Mouse (Mus musculus) hindbrain, embryonic 16.5 days (tissue): ENCODE data around the gene Slc6a20b. TPM values are rescaled to one million over a fixed set of nuclear protein-coding genes. Genes with fewer than 3 reads are reported as not detected.

Source experiments
- ATAC-seq: fragments of 200-750 bp; cut with Nextera tagmentation; 2 replicates; pipeline ENCODE4 v1.8.0; 2017; ENCODE audit warnings: moderate TSS enrichment, moderate library complexity
- H3K27ac ChIP-seq: fragments of 300-500 bp; sonication (generic); 2 replicates; pipeline ENCODE4 v1.5.1; 2014; ENCODE audit warnings: low read depth, mild to moderate bottlenecking, control low read depth, low read length, moderate library complexity
- H3K27me3 ChIP-seq: fragments of 300-500 bp; sonication (generic); replicated peaks from 2 replicates; pipeline ENCODE4 v1.6.1; 2014; ENCODE audit warnings: low read length; ENCODE audit not compliant: control insufficient read depth, insufficient read depth
- H3K36me3 ChIP-seq: fragments of 300-500 bp; sonication (generic); 2 replicates; pipeline ENCODE4 v1.6.1; 2014; ENCODE audit warnings: mild to moderate bottlenecking, low read length, moderate library complexity, mixed read lengths; ENCODE audit not compliant: control insufficient read depth, insufficient read depth
- H3K4me1 ChIP-seq: fragments of 300-500 bp; sonication (generic); 2 replicates; pipeline ENCODE4 v1.6.1; 2014; ENCODE audit warnings: low read depth, low read length; ENCODE audit not compliant: control insufficient read depth, insufficient read depth
- H3K4me2 ChIP-seq: fragments of 300-500 bp; sonication (generic); 2 replicates; pipeline ENCODE4 v1.6.1; 2014; ENCODE audit warnings: mild to moderate bottlenecking, low read length, control low read depth, moderate library complexity
- H3K4me3 ChIP-seq: fragments of 300-500 bp; sonication (generic); 2 replicates; pipeline ENCODE4 v1.5.1; 2014; ENCODE audit warnings: mild to moderate bottlenecking, low read length, control low read depth, moderate library complexity
- H3K9ac ChIP-seq: fragments of 300-500 bp; sonication (generic); 2 replicates; pipeline ENCODE4 v1.6.1; 2014; ENCODE audit warnings: low read depth, mild to moderate bottlenecking, control low read depth, low read length, moderate library complexity
- H3K9me3 ChIP-seq: fragments of 300-500 bp; sonication (generic); 2 replicates; pipeline ENCODE4 v1.6.1; 2014; ENCODE audit warnings: mild to moderate bottlenecking, low read length, moderate library complexity; ENCODE audit not compliant: control insufficient read depth
- WGBS: fragments of 180-500 bp; shearing (Covaris S2); extraction: QIAGEN DNeasy Blood & Tissue Kit; methylation state at CpG from one replicate; pipeline ENCODE4 v1.1.7; 2014; 5-methylcytosine and 5-hydroxymethylcytosine counted together
- polyA plus RNA-seq: library from polyadenylated mRNA; unstranded; fragments of >200 nt; fragmentation: Nextera tagmentation; extraction: Ambion mirVana; gene quantifications from 2 replicates; pipeline ENCODE4 v1.2.1, GENCODE M21; 2015

The Slc6a20b gene
- polyA plus RNA-seq, 1 experiment from 2014 or later = 0.39 TPM

- H3K27me3 ChIP-seq = no peaks in the 10 kb centered on the region
- 96% methylated on average over 1 of the region's 1 CpGs for WGBS
- no peaks in the 10 kb centered on the region for H3K4me1 ChIP-seq
- no peaks in the 10 kb centered on the region for H3K36me3 ChIP-seq
- H3K4me3 ChIP-seq = no peak overlapping the region
- no peak overlapping the region for H3K4me2 ChIP-seq
- H3K9me3 ChIP-seq = no peaks in the 10 kb centered on the region
- no peak overlapping the region for H3K27ac ChIP-seq
- no peak overlapping the region for H3K9ac ChIP-seq
- no peak for ATAC-seq
Observed at GRCm38 (mm10) chr9:123601529-123601928, 30.8 kb downstream of the Slc6a20b start.

GRCm38 (mm10) chr9:123597376-123597775, 35.0 kb downstream of the Slc6a20b start:
- no peak overlapping the region for H3K4me3 ChIP-seq
- H3K27me3 ChIP-seq = no peaks in the 10 kb centered on the region
- no peak overlapping the region for H3K27ac ChIP-seq
- no peaks in the 10 kb centered on the region for H3K4me1 ChIP-seq
- H3K4me2 ChIP-seq = no peak overlapping the region
- WGBS = 98% methylated on average over 2 of the region's 2 CpGs
- H3K9me3 ChIP-seq = no peaks in the 10 kb centered on the region
- ATAC-seq = no peak
- H3K36me3 ChIP-seq = peaks cover 4% of the 10 kb centered on the region; the same call in 1 of the 2 replicates
- H3K9ac ChIP-seq = no peak overlapping the region

DNA sequence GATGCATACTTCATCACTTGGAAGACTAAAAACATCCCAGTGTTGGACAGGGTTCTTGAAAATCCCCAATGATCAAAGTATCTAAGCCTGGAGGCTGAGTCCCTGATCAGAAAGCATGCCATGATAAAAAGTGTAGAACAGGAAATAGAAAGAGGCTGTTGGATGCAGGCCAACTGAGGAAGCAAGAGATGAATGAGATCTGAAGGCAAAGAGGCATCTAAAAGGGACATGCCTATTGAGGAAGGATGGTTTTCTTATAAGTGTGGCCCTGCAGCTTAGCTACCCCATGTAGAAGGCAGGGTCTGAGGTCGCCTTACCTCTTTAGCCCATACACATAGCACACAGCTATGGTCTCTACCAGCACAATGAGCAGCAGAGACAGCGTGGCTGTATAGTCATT, 35.5 kb downstream of the Slc6a20b start:
- Histone ChIP-seq H3K9me3 (no peaks in the 10 kb centered on the region), H3K27me3 (no peaks in the 10 kb centered on the region), H3K36me3 (peaks cover 4% of the 10 kb centered on the region; the same call in 1 of the 2 replicates), H3K9ac (no peak overlapping the region), H3K4me1 (no peaks in the 10 kb centered on the region), H3K4me2 (no peak overlapping the region), H3K4me3 (no peak overlapping the region), H3K27ac (no peak overlapping the region)
- 93% methylated on average over 2 of the region's 2 CpGs for WGBS
- ATAC-seq = no peak

DNA sequence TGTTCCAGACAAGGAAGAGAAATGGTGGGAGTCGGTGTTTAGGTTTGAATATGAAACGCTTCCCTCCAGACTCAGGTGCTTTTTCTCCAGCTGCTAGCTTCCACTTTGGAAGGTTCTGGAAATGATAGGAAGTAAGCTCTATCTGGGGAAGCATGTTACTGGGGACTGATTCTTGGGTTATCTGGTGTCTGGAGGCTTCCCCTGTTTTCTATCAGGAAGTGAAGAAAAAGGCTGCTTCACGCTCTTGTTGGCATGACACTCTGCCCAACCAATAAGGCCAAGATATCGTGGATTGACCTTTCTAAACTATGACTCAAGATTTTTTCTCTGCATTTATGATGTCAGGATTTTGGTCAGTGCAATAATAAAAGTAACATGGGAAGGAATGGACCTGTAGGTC, 37.2 kb downstream of the Slc6a20b start:
- 93% methylated on average over 4 of the region's 4 CpGs for WGBS
- H3K27ac ChIP-seq = no peak overlapping the region
- H3K9ac ChIP-seq = no peak overlapping the region
- H3K4me1 ChIP-seq = no peaks in the 10 kb centered on the region
- ATAC-seq = no peak
- H3K4me2 ChIP-seq = no peak overlapping the region
- H3K27me3 ChIP-seq = no peaks in the 10 kb centered on the region
- no peaks in the 10 kb centered on the region for H3K9me3 ChIP-seq
- peaks cover 8% of the 10 kb centered on the region for H3K36me3 ChIP-seq
- no peak overlapping the region for H3K4me3 ChIP-seq

DNA sequence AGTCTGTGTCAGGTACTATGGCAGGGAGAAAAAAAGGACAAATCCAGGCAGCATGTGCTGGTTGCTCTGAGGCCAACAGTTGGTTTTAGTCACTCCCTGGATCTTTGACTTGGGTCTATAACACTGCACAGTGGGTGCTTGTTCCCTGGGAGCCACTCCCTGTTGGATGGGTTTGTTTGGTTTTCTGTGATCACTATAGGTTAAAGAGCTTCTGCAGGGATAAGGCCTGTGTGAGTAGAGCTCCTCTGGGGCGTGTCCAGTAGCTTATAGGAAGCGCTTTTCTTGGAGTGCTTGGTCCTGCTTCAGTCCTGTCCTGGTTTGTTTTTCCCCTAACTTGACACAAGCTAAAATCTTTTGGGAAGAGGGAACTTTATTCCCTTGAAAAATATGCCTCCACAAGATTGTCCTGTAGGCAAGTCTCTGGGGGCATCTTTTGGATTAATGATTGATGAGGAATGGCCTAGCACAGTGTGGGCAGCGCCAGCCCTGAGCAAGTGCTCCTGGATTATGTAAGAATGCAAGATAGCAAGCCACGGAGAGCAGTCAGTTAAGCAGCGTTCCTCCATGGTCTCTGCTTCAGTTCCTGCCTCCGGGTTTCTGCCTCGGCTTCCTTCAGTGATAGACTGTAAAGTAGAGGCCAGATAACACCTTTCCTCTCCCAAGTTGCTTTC, 43.0 kb downstream of the Slc6a20b start:
- H3K36me3 ChIP-seq = peaks cover 13% of the 10 kb centered on the region
- H3K4me2 ChIP-seq = no peak overlapping the region
- no peaks in the 10 kb centered on the region for H3K27me3 ChIP-seq
- no peak overlapping the region for H3K4me3 ChIP-seq
- H3K9ac ChIP-seq = no peak overlapping the region
- no peak for ATAC-seq
- no peak overlapping the region for H3K27ac ChIP-seq
- no peaks in the 10 kb centered on the region for H3K9me3 ChIP-seq
- no peaks in the 10 kb centered on the region for H3K4me1 ChIP-seq
- WGBS = 93% methylated on average over 7 of the region's 7 CpGs

DNA sequence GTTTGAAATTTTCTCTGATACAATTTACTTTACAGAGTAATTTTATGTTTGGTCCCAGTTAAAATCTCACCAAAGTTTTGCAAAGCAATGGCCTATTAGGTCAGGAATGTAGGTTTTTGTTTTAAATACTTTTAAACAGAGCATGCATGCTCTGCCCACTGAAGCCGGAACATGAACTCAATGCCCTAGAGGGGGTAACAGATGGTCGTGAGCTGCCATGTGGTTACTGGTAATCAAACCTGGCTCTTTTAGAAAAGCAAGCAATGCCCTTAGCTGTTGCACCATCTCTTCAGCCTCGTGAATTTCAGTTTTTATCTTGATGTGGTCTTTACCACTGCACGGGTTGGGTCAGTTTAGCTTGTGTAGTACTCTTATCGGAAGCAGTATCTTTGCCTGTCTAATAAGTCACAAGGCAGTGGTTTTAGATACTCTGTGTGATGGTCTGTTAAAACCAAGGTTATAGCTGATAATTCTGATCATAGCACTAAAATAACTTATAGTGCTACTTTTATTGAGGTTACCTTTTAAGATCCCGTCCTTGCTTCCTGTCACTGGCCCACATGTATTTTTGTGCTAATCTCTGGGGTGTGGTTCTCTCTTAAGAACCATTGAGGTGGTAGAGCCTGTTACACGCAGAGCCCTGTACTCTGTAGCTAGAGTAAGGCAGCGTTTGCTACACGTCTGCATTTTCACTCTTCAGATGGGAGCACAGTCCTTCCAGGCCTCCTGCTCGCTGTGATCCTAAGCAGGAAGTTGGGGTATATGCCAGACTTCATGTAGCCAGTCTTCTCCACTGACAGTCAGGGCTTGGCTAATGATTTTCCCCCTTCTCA, 54.8 kb downstream of the Slc6a20b start:
- H3K36me3 ChIP-seq = peaks cover 12% of the 10 kb centered on the region
- no peak overlapping the region for H3K4me3 ChIP-seq
- no peak for ATAC-seq
- H3K4me2 ChIP-seq = no peak overlapping the region
- WGBS = 81% methylated on average over 10 of the region's 10 CpGs
- H3K4me1 ChIP-seq = no peaks in the 10 kb centered on the region
- H3K9ac ChIP-seq = no peak overlapping the region
- no peak overlapping the region for H3K27ac ChIP-seq
- H3K27me3 ChIP-seq = no peaks in the 10 kb centered on the region
- H3K9me3 ChIP-seq = no peaks in the 10 kb centered on the region

GRCm38 (mm10) chr9:123554599-123554998, 77.8 kb downstream of the Slc6a20b start:
- H3K36me3 ChIP-seq = peaks cover 30% of the 10 kb centered on the region
- no peaks in the 10 kb centered on the region for H3K4me1 ChIP-seq
- H3K4me3 ChIP-seq = no peak overlapping the region
- 9% methylated on average over 3 of the region's 3 CpGs for WGBS
- no peak for ATAC-seq
- no peak overlapping the region for H3K4me2 ChIP-seq
- H3K9ac ChIP-seq = no peak overlapping the region
- H3K9me3 ChIP-seq = no peaks in the 10 kb centered on the region
- no peak overlapping the region for H3K27ac ChIP-seq
- H3K27me3 ChIP-seq = no peaks in the 10 kb centered on the region

Other genes starting within 250 kb of the Slc6a20b start
- gene Limd1, start 153.9 kb downstream of the Slc6a20b start, polyA plus RNA-seq = 12.2 and 15.5 TPM in 2 replicates
- 57.8 and 58.5 TPM in 2 replicates for gene Sacm1l, start 102.8 kb downstream of the Slc6a20b start, polyA plus RNA-seq
- gene Ccr9, start 45.9 kb upstream of the Slc6a20b start, polyA plus RNA-seq = 0.44 and 0.46 TPM in 2 replicates
- 16.4 and 18.7 TPM in 2 replicates for gene Slc6a20a, start 46.3 kb upstream of the Slc6a20b start, polyA plus RNA-seq
- gene Lztfl1, start 85.1 kb upstream of the Slc6a20b start, polyA plus RNA-seq = 42.6 and 45.2 TPM in 2 replicates
- 0.07 and 0.18 TPM in 2 replicates for gene Cxcr6, start 173.9 kb upstream of the Slc6a20b start, polyA plus RNA-seq
- 14.7 and 17.0 TPM in 2 replicates for gene Fyco1, start 219.3 kb upstream of the Slc6a20b start, polyA plus RNA-seq
- gene Xcr1, start 229.5 kb upstream of the Slc6a20b start, polyA plus RNA-seq = 0.04 and 0.07 TPM in 2 replicates